Mouse (Mus musculus) spleen, postnatal 4 days (tissue): ENCODE results near the gene H2al1c.
"Not testable (repeated sequence)": the region's sequence is repeated elsewhere in the genome, so short reads cannot be mapped to it uniquely, and the experiment has no call there.

Experiments used
- DNase-seq, 2 experiments: peaks; one replicate each; pipeline ENCODE4 v3.0.0; 2022; ENCODE audit warnings: low spot score in 2 of 2

H2al1c gene

DNA sequence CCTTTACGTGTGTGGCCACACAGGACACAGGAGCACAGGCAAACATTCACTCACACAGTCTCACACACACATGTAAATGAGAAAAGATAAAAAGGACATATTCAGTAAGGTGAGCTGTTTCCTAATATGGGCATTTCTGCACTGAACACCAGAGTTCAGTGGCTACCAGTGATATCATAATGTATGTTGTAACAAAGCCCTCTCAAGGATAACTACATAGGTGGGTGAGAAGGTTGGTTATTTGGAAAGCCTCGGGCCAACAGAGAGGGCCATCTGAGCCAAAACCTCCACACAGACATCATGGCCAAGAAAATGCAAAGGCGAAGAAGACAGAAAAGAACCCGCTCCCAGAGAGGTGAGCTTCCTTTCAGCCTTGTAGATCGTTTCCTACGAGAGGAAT, at the start of gene H2al1c:
TSS of gene H2al1c (plus strand) at position 301 of the 400 bp plus-strand sequence.
- DNase-seq: not testable (repeated sequence)

DNA sequence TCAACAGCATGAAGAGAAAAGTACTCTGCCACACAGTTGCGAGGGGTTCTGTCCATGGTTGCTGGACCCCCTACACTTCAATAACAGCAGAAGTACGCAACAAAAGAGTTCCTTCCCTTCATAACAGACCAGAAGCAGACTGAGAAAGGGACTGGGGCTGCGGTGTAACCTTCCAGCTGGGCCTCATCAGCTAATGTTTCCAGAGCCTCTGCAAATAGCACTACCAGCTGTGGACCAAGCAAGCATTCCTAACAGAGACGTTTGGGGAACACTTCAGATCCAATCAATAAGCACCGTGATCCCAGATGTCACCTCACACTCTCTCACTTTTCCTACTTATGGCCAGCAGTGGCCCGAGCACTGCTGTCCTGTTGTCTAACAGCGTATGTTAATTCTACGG, 40.5 kb upstream of the H2al1c start:
- no peak for DNase-seq

- DNase-seq: no peak
Measured at GRCm38 (mm10) chrX:11267791-11268190, 37.7 kb upstream of the H2al1c start.

DNA sequence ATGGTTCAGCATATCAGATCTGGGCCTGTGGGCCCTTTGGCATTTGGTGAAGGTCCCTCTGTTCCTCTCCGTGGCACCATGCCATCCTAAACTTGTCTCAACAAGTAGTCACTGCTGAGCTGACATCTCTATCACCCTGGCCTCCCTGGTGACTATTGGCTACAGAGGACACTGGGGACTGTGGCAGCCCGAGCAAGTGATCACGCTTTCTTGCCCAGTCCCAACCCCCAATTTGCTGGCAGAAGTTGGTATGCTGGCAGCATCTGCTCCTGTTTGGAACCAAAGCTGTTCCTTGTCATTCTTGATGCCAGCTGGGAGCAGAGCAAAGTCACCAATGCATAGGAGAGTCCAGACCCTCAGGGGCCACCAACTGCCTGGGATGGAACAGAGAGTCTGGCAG, 36.4 kb upstream of the H2al1c start:
- DNase-seq: no peak

- no peak for DNase-seq
Measured at GRCm38 (mm10) chrX:11273190-11273589, 32.3 kb upstream of the H2al1c start.

DNA sequence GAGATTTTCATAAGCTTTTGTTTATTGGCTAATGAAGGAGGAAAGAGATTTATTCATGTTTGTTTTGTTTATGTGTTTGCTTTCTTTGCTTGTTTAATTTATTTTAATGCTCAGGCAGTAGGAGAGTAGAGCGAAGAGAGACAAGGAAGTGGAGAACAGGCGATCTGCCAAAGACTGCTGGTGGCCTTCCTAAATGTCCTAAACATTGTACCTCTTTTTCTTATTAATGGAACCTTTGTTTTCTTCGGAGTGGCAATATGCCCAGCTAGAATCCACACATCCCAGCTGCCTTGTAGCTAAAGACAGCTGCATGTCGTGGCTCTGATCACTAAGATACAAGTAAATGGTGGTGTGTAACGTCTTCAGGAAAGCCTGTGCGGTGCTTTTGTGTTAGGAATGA, 28.4 kb upstream of the H2al1c start:
- no peak for DNase-seq

DNA sequence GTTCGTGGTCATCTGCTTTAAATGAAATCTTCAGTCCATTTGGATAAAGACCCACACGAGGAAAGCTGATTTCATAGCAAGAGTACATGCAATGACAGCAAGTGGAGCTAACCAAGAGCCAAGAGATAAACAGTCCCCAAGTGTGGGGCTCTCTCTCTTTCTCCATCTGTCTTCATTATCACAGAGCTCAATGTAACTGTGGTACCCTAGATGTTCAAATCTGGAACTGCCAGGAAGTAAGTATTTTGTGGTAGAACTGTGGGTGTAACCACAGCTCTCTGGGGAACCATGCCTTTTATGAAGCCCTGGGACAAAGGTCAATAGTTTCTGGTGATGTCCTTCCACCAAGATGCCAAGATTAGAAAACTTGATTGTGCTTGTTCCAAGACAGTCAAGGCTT, 24.7 kb upstream of the H2al1c start:
- no peak for DNase-seq

- DNase-seq: no peak
Measured at GRCm38 (mm10) chrX:11288306-11288882, 17.1 kb upstream of the H2al1c start.

DNA sequence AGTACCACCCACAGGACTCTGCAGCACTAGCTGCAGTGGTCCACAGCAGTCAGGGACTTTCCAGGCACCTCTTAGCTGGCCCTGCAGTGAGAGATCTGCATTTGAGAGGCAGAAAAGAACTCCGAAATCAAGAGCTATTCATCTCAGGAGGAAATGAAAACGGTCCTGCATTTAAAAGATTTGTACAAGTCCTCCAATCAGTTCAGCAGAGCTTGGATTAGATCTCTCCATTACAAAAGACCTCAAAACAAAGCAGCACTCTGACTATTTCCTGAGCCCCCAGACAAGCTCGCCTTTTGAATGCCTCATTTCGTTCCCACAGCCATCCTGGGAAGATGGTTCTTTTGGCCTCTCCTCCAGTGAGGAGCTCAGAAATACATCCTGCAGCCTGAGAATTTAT, 16.2 kb upstream of the H2al1c start:
- no peak for DNase-seq

GRCm38 (mm10) chrX:11298957-11299356, 6.5 kb upstream of the H2al1c start, which contains the start of gene H2al1a:
Gene H2al1a, plus strand, starts transcription at chrX:11299257.
- DNase-seq: not testable (repeated sequence)

- not testable (repeated sequence) for DNase-seq
Measured at GRCm38 (mm10) chrX:11302132-11302531, 3.3 kb upstream of the H2al1c start, which contains the start of gene H2al1b. Gene H2al1b, plus strand, starts transcription at chrX:11302432.

GRCm38 (mm10) chrX:11308524-11308923, 3.1 kb downstream of the H2al1c start, which contains the start of gene H2al1d:
Gene H2al1d, plus strand, starts transcription at chrX:11308824.
- not testable (repeated sequence) for DNase-seq

DNA sequence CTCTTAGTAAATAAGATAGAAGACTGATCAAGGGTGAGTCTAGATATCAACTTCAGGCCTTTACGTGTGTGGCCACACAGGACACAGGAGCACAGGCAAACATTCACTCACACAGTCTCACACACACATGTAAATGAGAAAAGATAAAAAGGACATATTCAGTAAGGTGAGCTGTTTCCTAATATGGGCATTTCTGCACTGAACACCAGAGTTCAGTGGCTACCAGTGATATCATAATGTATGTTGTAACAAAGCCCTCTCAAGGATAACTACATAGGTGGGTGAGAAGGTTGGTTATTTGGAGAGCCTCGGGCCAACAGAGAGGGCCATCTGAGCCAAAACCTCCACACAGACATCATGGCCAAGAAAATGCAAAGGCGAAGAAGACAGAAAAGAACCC, 6.2 kb downstream of the H2al1c start, which contains the start of gene H2al1e:
TSS of gene H2al1e (plus strand) at position 301 of the 400 bp plus-strand sequence.
- not testable (repeated sequence) for DNase-seq

GRCm38 (mm10) chrX:11314858-11315257, 9.4 kb downstream of the H2al1c start, which contains the start of gene H2al1f:
Gene H2al1f, plus strand, starts transcription at chrX:11315158.
- DNase-seq: not testable (repeated sequence)

DNA sequence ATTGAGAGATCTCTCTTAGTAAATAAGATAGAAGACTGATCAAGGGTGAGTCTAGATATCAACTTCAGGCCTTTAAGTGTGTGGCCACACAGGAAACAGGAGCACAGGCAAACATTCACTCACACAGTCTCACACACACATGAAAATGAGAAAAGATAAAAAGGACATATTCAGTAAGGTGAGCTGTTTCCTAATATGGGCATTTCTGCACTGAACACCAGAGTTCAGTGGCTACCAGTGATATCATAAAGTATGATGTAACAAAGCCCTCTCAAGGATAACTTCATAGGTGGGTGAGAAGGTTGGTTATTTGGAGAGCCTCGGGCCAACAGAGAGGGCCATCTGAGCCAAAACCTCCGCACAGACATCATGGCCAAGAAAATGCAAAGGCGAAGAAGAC, 12.5 kb downstream of the H2al1c start, which contains the start of gene H2al1g:
TSS of gene H2al1g (plus strand) at position 301 of the 400 bp plus-strand sequence.
- DNase-seq: not testable (repeated sequence)

GRCm38 (mm10) chrX:11321192-11321591, 15.7 kb downstream of the H2al1c start, which contains the start of gene H2al1h:
Gene H2al1h, plus strand, starts transcription at chrX:11321492.
- DNase-seq: not testable (repeated sequence)

DNA sequence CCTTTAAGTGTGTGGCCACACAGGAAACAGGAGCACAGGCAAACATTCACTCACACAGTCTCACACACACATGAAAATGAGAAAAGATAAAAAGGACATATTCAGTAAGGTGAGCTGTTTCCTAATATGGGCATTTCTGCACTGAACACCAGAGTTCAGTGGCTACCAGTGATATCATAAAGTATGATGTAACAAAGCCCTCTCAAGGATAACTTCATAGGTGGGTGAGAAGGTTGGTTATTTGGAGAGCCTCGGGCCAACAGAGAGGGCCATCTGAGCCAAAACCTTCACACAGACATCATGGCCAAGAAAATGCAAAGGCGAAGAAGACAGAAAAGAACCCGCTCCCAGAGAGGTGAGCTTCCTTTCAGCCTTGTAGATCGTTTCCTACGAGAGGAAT, 18.9 kb downstream of the H2al1c start, which contains the start of gene H2al1i:
TSS of gene H2al1i (plus strand) at position 301 of the 400 bp plus-strand sequence.
- DNase-seq: not testable (repeated sequence)

- not testable (repeated sequence) for DNase-seq
Measured at GRCm38 (mm10) chrX:11327522-11327921, 22.1 kb downstream of the H2al1c start, which contains the start of gene H2al1j. Gene H2al1j, plus strand, starts transcription at chrX:11327822.

GRCm38 (mm10) chrX:11345762-11346161, 40.3 kb downstream of the H2al1c start:
- no peak for DNase-seq

GRCm38 (mm10) chrX:11346756-11347155, 41.3 kb downstream of the H2al1c start:
- no peak for DNase-seq
